Mouse (Mus musculus): ENCODE measurements around the gene Asb17. TPM values are rescaled to one million over a fixed set of nuclear protein-coding genes. Genes with fewer than 3 reads are reported as not detected.

Gene Asb17
- polyA plus RNA-seq, 1 experiment from 2014 or later, result 0.06 TPM

Other genes with a start within 250 kb of the Asb17 start
- gene St6galnac3, start 119.0 kb upstream of the Asb17 start, polyA plus RNA-seq (2015; fragmentation: Nextera tagmentation; extraction: Ambion mirVana), result 22.7 and 25.3 TPM in 2 replicates
- 0.17 and 0.22 TPM in 2 replicates for gene Msh4, start 61.9 kb downstream of the Asb17 start, polyA plus RNA-seq (2015; fragmentation: Nextera tagmentation; extraction: Ambion mirVana)
- 49.5 and 51.3 TPM in 2 replicates for gene Rabggtb, start 68.8 kb downstream of the Asb17 start, polyA plus RNA-seq (2015; fragmentation: Nextera tagmentation; extraction: Ambion mirVana)
- 55.8 and 56.2 TPM in 2 replicates for gene Acadm, start 100.4 kb downstream of the Asb17 start, polyA plus RNA-seq (2015; fragmentation: Nextera tagmentation; extraction: Ambion mirVana)
- gene Slc44a5, start 129.2 kb downstream of the Asb17 start, polyA plus RNA-seq (2015; fragmentation: Nextera tagmentation; extraction: Ambion mirVana), result 9.1 and 9.9 TPM in 2 replicates

Data from midbrain, embryonic 15.5 days (tissue).